In genomic region chr10:9676886-9677285, GRCm38 (mm10) we compare ENCODE assay signal across 8 mouse cellular contexts. TPM values are rescaled to one million over a fixed set of nuclear protein-coding genes. Genes with fewer than 3 reads are reported as not detected.
DNase-seq lines count a peak whose midpoint lies in the region; ATAC-seq and TF ChIP-seq lines count a peak whose summit lies in the region.

No protein-coding gene starts in this region.

- WGBS in lung, embryonic 14.5 days, result 1% methylated on average over 17 of the region's 17 CpGs

- H3K9ac ChIP-seq in lung, embryonic 14.5 days, result 0 out of 2 replicates have a peak overlapping the region, but pooled peaks have one; percentile 0

- H3K4me1 ChIP-seq in lung, embryonic 14.5 days (ENCODE audit: insufficient read depth), result no peaks in the 10 kb centered on the region

- no peaks in the 10 kb centered on the region for H3K36me3 ChIP-seq in lung, embryonic 14.5 days (ENCODE audit: insufficient read depth)

- ATAC-seq in lung, embryonic 14.5 days (ENCODE audit: insufficient read depth), result peak; percentile 68

- no peaks in the 10 kb centered on the region for H3K9me3 ChIP-seq in lung, embryonic 14.5 days (ENCODE audit: low read depth, low read length)

- peak overlapping the region; percentile 93 for H3K4me2 ChIP-seq in lung, embryonic 14.5 days

- peak overlapping the region; percentile 38 for H3K4me3 ChIP-seq in layer of hippocampus, adult 2 months
- H3K4me3 ChIP-seq in lung, embryonic 14.5 days (ENCODE audit: low read depth, low read length), result peak overlapping the region; percentile 22; the same call in 1 of the 2 replicates

- peak; percentile 93 for DNase-seq in NIH3T3 (ENCODE audit: low read depth)
- DNase-seq in cerebellum, adult 18-20 months, result peak; percentile 54 to 57
- peak; percentile 84 for DNase-seq in forelimb bud, embryonic 11.5 days (ENCODE audit: low read depth, low spot score)
- DNase-seq in heart, postnatal 4 days, result peak; percentile 84
- DNase-seq in layer of hippocampus, adult 2 months (ENCODE audit: low spot score in 2 of 2), result peak; percentile 72 to 79
- peak; percentile 97 for DNase-seq in lung, embryonic 14.5 days
- peak; percentile 68 for DNase-seq in ovary, postnatal 14 days (ENCODE audit: low spot score)
- no peak for DNase-seq in spleen, postnatal 4 days (ENCODE audit: low spot score in 2 of 2)

- H3K27me3 ChIP-seq in lung, embryonic 14.5 days (ENCODE audit: insufficient read depth, low read length), result no peaks in the 10 kb centered on the region

- peak overlapping the region; percentile 36; the same call in 1 of the 2 replicates for H3K27ac ChIP-seq in layer of hippocampus, adult 2 months
- H3K27ac ChIP-seq in lung, embryonic 14.5 days (ENCODE audit: low read depth), result no peak overlapping the region

- peak; percentile 97 for TF ChIP-seq CTCF in layer of hippocampus, adult 2 months (conservative IDR thresholded peaks at IDR 0.05)
- TF ChIP-seq CTCF in lung, embryonic 14.5 days (IDR thresholded peaks at IDR 0.05; ENCODE audit: low read depth), result peak; percentile 99

RNA-seq across cellular contexts. Expression of gene Samd5, which starts 1.9 kb away (rescaled TPM):
- total RNA-seq in heart, postnatal 4 days (2021), result 10 to 100 TPM; 14.3 to 14.7 TPM
- 10 to 100 TPM; 15.2 to 17.0 TPM for total RNA-seq in layer of hippocampus, adult 2 months (2021)
- polyA plus RNA-seq in lung, embryonic 14.5 days (2014; fragmentation: Nextera tagmentation; extraction: Ambion mirVana), result 14.4 and 15.3 TPM in 2 replicates

Comparison
In these comparisons a context has a peak if more than half of its experiments do, and no peak if none do; other contexts are left out.
1. DNase-seq: peak in NIH3T3 (single experiment), cerebellum, adult 18-20 months (2 of 2), forelimb bud, embryonic 11.5 days (single experiment), heart, postnatal 4 days (single experiment), layer of hippocampus, adult 2 months (2 of 2), lung, embryonic 14.5 days (single experiment) and ovary, postnatal 14 days (single experiment); none in spleen, postnatal 4 days (0 of 2).